Mouse (Mus musculus): ENCODE measurements at regions not wholly inside any gene's neighbourhood (a gene's known extent, or its start where the extent isn't known, plus 50 kb on each side); places are given as distances from the start of the nearest gene placed in this dataset.

DNA sequence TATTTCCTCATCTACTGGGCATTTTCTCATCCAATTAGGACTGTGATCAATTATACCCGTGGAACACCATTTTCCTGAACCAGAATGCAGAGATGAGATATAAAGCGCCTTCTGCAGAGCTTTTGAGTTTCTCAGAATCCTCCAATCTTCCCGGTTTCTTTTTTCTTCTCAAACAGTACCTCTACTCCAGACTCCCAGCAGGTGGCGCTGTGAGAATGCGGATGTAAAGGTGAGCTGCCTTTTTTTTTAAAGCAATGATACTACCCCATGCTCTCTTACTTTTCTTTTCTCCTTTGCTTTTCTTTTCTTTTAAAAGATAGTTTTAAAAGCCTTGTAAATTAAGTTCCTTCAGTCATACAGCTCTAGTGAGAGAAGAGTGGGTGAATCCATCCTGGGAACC lies 224.4 kb upstream of the BB014433 start:
- DNase-seq, result peak; percentile 76

DNA sequence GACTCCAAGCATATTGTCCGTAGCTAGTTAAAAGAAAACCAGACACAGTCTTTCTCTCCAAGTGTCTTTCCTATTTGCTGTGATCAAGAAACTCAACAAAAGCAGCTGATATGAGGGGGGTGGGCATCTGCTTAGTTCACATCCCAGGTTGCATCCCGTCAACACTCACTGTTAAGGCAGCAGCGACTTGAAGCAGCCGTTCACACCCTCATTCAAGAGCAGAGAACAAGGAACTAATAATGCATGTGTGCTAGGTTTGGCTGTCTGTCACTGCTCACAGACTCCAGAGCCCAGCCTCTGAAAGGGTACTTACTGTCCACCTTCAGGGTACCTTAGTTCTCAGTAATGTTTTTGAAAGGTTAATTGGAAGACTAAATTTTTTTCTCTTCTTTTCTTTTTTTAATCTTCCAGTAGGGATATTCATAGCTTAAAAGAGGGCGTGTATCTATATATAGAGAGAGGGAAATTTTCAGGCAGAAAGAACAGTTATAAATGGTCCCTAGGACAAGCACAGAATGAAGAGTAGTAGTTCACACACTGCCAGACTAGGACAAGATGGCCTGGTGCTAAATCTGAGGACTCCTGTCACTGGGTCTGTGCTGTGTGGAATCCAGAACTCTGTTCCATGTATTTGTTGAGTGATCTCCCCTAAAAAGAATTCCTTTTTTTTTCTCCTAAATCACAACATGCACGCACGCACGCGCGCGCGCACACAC lies 199.1 kb upstream of the BB014433 start:
- DNase-seq, result no peak

DNA sequence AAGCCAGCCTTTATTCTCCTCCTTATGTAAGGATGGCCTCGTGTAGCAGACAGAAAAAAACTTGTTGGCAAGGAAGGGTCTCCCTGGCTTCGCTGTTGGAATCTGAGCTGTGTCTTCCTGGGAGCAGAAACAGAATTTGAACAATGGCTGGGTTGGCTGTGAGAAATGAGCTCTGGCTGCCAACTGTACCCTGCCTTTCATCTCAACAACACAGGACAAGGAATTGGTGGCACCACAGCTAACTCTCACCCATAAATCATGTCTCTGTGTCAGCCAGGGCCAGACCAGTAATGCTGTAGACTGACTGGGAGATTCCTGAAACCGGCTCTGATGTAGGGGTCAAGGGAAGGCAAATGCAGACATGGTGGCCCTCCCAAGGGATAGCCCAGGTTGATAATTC lies 189.5 kb upstream of the BB014433 start:
- no peak for DNase-seq

DNA sequence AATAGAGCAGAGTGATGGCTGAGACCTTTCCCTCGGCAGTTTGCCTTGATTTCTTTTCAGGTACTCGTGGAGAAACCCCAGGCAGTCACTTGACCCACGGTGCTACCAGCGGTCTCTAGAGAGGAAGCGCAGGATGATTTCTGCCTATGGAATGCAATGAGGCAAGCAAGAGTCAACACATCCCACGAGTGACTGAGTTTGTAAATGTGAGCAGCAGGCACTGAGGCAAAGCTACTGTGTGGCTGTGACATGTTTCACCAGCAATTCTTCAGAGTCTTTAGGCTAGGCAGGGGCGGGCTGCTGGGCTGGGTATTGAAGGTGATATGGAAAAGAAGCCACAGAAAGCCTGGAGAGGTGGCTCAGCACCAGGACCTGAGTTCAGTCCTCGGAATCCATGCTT lies 187.4 kb upstream of the BB014433 start:
- DNase-seq, result no peak

DNA sequence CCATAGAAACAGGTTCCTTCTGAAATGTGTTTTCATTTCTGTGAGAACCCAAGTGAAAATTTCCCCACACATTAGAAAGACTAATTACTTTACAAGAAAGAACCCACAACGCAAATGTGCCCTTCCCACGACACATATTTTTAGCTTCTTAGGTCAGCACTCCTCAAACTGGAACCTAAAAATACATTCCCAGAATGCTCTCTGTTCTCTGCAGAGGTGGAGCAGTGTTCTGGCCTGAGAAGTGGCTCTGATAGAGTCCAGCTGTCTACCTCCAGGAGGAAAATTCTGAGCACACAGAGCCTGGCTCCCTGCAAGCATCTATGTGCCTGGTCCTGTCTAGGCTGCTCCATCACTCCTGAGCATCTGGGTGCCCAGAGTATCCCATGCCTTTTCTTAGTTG lies 184.3 kb upstream of the BB014433 start:
- DNase-seq, result no peak

DNA sequence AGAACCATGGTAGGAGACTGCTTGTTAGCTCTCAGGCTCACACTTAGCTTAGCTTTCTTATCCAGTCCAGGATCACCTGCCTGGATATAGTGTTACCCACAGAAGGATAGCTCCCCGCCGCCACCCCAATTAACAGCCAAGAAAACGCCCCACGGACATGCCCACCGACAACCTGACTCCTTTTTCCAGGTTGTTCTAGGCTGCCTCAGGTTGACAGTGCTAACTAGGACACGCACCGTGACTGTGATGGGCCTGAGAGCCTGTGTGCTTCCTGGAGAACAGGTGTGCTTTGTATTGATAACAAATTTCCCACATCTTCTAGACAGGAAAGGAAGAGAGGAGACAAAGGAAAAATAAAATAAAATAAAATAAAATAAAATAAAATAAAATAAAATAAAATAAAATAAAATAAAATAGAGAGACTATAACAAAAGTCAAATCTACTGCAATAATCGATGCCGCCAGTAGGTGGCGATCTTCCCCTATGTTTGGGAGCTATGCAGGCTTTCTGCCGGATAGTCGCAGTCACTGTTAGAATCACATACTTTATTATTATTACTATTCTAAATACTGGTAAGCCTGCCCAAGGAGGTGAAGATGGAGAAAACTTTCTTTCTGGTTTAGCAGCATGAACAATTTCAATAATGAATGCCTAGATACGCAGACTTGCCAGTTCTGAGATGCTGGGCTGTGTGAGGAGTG lies 175.5 kb upstream of the BB014433 start:
- DNase-seq, result peak; percentile 54

DNA sequence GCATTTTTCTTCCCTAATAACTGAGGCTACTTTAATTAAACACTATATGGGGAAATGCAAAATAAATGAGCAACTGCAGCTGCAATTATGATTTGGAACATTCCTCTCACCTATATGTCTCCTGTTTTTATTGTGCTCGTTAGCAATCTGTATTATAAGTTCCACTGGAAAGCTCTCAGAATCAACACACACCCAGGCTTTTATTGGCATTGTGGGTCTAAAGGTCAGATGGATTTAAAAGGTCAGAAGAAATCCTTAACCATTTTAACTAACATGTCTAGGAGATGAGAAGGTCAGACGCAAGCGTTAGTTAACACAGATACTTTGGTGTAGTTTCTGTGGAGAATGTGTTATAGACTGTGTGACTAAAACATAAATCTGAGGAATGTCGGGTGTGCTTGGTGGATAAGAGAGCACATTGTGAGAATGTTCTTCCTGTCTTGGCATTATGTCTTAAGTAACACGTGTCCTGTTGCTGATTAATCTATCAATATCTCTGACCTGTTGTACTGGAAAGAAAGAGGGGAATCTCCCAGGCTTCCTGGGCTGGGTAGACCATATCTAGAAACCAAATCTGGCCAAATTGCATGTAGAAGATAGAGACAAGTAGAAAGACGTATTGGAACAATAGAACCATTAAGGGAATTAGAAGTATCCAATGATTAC lies 164.1 kb upstream of the BB014433 start:
- no peak for DNase-seq

DNA sequence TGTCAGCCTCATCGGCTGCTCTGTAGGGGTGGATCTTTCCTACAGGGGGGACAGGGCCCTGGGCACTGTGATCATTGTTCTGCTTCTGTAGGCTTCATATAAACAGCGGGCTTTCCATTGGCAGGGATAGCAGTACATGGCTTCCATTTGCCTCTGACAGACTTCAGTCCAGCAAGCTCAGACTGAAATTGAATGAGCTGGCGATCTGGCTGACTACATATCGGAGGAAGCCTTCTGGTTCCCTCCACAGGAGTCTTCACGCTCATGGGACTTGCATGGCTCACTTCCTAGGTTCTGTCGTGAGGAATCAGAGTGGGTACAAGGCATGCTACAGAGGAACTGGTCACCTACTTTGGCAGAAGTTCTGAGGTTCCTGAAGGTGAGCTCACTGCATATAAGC lies 155.7 kb upstream of the BB014433 start:
- no peak for DNase-seq

DNA sequence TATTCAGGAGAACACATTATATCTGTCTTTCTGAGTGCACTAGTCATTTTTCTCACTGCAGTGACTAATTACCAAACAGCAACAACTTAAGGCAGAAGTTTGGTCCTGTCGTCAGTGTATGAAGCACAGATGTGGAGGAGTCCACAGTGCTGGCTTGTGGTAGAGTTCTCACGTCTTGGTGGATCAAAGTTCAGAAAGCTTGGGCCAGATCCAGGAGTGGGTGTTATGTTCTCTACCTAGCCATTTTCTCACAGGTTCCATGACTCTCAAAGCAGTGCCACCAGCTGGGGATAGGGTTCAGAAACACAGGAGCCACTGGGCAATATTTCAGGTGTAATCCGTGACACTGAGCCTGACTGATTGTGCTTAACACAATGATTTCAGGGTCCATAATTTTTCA lies 144.8 kb upstream of the BB014433 start:
- DNase-seq, result no peak

DNA sequence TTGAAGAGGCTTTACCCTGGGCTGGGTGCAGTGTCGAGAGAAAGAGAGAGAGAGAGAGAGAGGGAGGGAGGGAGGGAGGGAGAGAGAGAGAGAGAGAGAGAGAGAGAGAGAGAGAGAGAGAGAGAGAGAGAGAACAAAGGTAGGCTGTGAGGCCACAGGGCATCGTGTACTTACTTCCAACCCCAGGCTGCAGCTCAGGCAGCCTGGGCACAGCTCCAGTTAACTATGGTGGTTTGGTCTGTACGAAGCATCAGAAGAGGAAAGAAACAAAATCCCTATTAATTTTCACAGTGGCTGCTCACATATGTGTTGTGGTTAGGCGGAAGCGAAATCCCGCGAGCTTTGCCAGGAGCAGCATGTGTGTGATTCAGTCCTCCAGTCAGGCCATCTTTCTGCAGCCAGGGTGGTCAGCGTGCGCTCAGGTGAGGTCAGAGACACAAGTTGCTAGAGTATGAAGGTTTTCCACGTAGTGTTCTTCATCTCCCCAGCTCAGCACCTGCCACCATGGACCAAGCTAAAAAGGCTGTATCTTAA lies 143.3 kb upstream of the BB014433 start:
- no peak for DNase-seq

Small RNAs in the stretch of these regions (microRNA-seq; reads per million reads assigned to microRNA genes)
- gene Gm25255 (0 reads per million in 2 experiments), gene Gm25871 (0 reads per million in 2 experiments)

All from adrenal gland, postnatal 25 days (tissue).